Mouse (Mus musculus) lung, postnatal 0 days (tissue): ENCODE data around the gene AW551984.

Experiments used
- CTCF ChIP-seq: IDR thresholded peaks from 2 replicates; pipeline ENCODE4 v1.5.1; 2016; ENCODE audit warnings: antibody characterized with exemption, mild to moderate bottlenecking
- EP300 ChIP-seq: IDR thresholded peaks from 2 replicates; pipeline ENCODE4 v1.6.1; 2016; ENCODE audit warnings: antibody characterized with exemption, mild to moderate bottlenecking, control low read depth

- no peak for TF ChIP-seq CTCF
- TF ChIP-seq EP300, result no peak
These were observed 6.2 kb upstream of the AW551984 start, which contains the start of gene Olfr148 for GRCm38 (mm10) chr9:39610355-39610754.
